Mouse (Mus musculus) cerebellum, adult 2 months (tissue): ENCODE measurements at regions not wholly inside any gene's neighbourhood (a gene's known extent, or its start where the extent isn't known, plus 50 kb on each side); places are given as distances from the start of the nearest gene placed in this dataset.

Source experiments
- DNase-seq, 2 experiments: peaks; one replicate each; pipeline ENCODE4 v3.0.0; 2021
- H3K27ac ChIP-seq: fragments of 200-500 bp; 2 replicates; pipeline ENCODE4 v1.5.1; 2012; ENCODE audit warnings: low read length, control low read depth, inconsistent platforms; ENCODE audit not compliant: insufficient read depth
- H3K27me3 ChIP-seq: fragments of 200-500 bp; 2 replicates; pipeline ENCODE4 v1.6.1; 2012; ENCODE audit warnings: inconsistent platforms, mild to moderate bottlenecking, low read length, moderate library complexity; ENCODE audit not compliant: control insufficient read depth, insufficient read depth
- H3K4me1 ChIP-seq: fragments of 200-500 bp; 2 replicates; pipeline ENCODE4 v1.6.1; 2011; ENCODE audit warnings: low read length; ENCODE audit not compliant: control insufficient read depth, insufficient read depth
- H3K4me3 ChIP-seq: fragments of 200-500 bp; replicated peaks from 2 replicates; pipeline ENCODE3; 2011; ENCODE audit warnings: mild to moderate bottlenecking, low read depth, low read length, control low read depth; ENCODE audit not compliant: insufficient read depth
- CTCF ChIP-seq: fragments of 200-500 bp; IDR thresholded peaks from 2 replicates; pipeline ENCODE4 v1.5.1; 2011; ENCODE audit warnings: low read depth, mild to moderate bottlenecking, control low read depth, low read length, moderate library complexity, borderline replicate concordance; ENCODE audit not compliant: insufficient read depth
- POLR2A ChIP-seq: fragments of 200-500 bp; IDR thresholded peaks from 2 replicates; pipeline ENCODE4 v1.6.1; 2011; ENCODE audit warnings: low read length, control low read depth, borderline replicate concordance; ENCODE audit not compliant: insufficient read depth
- WGBS: fragments of 180-500 bp; shearing (Covaris S2); methylation state at CpG from one replicate; pipeline ENCODE4 v1.1.7; 2018; 5-methylcytosine and 5-hydroxymethylcytosine counted together

GRCm38 (mm10) chr3:34551069-34551468 is 99.1 kb upstream of the Sox2 start:
- no peaks in the 10 kb centered on the region for H3K27me3 ChIP-seq
- 69% methylated on average over 3 of the region's 3 CpGs for WGBS
- TF ChIP-seq POLR2A (no peak), CTCF (no peak)
- no peak overlapping the region for H3K27ac ChIP-seq
- no peak overlapping the region for H3K4me3 ChIP-seq
- H3K4me1 ChIP-seq = no peaks in the 10 kb centered on the region
- no peak for DNase-seq

- WGBS = 86% methylated on average over 12 of the region's 12 CpGs
- no peak overlapping the region for H3K4me3 ChIP-seq
- no peak for DNase-seq
- H3K27me3 ChIP-seq = no peaks in the 10 kb centered on the region
- H3K27ac ChIP-seq = no peak overlapping the region
- no peak for TF ChIP-seq CTCF
- no peaks in the 10 kb centered on the region for H3K4me1 ChIP-seq
Measured at GRCm38 (mm10) chr3:34550189-34550588, 100.0 kb upstream of the Sox2 start.

GRCm38 (mm10) chr3:34532451-34532850 is 117.8 kb upstream of the Sox2 start:
- Histone ChIP-seq H3K27ac (peak overlapping the region; percentile 19; the same call in 1 of the 2 replicates), H3K27me3 (no peaks in the 10 kb centered on the region)
- WGBS = 41% methylated on average over 3 of the region's 3 CpGs

GRCm38 (mm10) chr3:34531836-34532235 is 118.4 kb upstream of the Sox2 start:
- H3K4me1 ChIP-seq = peaks cover 3% of the 10 kb centered on the region; the same call in 1 of the 2 replicates
- H3K27me3 ChIP-seq = no peaks in the 10 kb centered on the region
- peak overlapping the region; percentile 19; the same call in 1 of the 2 replicates for H3K27ac ChIP-seq
- 6% methylated on average over 7 of the region's 7 CpGs for WGBS
- no peak for DNase-seq
- TF ChIP-seq CTCF (no peak), POLR2A (no peak)
- no peak overlapping the region for H3K4me3 ChIP-seq

More at GRCm38 (mm10) chr3:34532451-34532850, 117.8 kb upstream of the Sox2 start:
- DNase-seq = peak in 1 of 2 experiments; percentile 9
- Histone ChIP-seq H3K4me1 (peaks cover 3% of the 10 kb centered on the region; the same call in 1 of the 2 replicates), H3K4me3 (no peak overlapping the region)
- TF ChIP-seq POLR2A (no peak), CTCF (no peak)

GRCm38 (mm10) chr3:34527546-34527945 is 122.7 kb upstream of the Sox2 start:
- peaks cover 2% of the 10 kb centered on the region; the same call in 1 of the 2 replicates for H3K4me1 ChIP-seq
- TF ChIP-seq CTCF (no peak), POLR2A (no peak)
- no peak for DNase-seq
- no peak overlapping the region for H3K4me3 ChIP-seq
- no peak overlapping the region for H3K27ac ChIP-seq
- no peaks in the 10 kb centered on the region for H3K27me3 ChIP-seq

GRCm38 (mm10) chr3:34525730-34526129 is 124.5 kb upstream of the Sox2 start:
- H3K27me3 ChIP-seq = no peaks in the 10 kb centered on the region
- no peak for TF ChIP-seq CTCF
- TF ChIP-seq POLR2A = no peak
- no peaks in the 10 kb centered on the region for H3K4me1 ChIP-seq
- 93% methylated on average over 5 of the region's 5 CpGs for WGBS
- H3K4me3 ChIP-seq = no peak overlapping the region
- DNase-seq = no peak
- H3K27ac ChIP-seq = no peak overlapping the region

GRCm38 (mm10) chr3:34522054-34522684 is 128.0 kb upstream of the Sox2 start:
- TF ChIP-seq CTCF = no peak
- TF ChIP-seq POLR2A = no peak
- WGBS = 61% methylated on average over 6 of the region's 6 CpGs
- no peak overlapping the region for H3K4me3 ChIP-seq

GRCm38 (mm10) chr3:34521357-34522053 is 128.7 kb upstream of the Sox2 start:
- no peak for TF ChIP-seq POLR2A
- TF ChIP-seq CTCF = no peak
- no peak for DNase-seq
- Histone ChIP-seq H3K27me3 (no peaks in the 10 kb centered on the region), H3K4me1 (no peaks in the 10 kb centered on the region), H3K27ac (no peak overlapping the region), H3K4me3 (no peak overlapping the region)
- 78% methylated on average over 14 of the region's 14 CpGs for WGBS

More at GRCm38 (mm10) chr3:34522054-34522684, 128.0 kb upstream of the Sox2 start:
- H3K27ac ChIP-seq = no peak overlapping the region
- H3K4me1 ChIP-seq = no peaks in the 10 kb centered on the region
- DNase-seq = no peak
- no peaks in the 10 kb centered on the region for H3K27me3 ChIP-seq
